In the genomic region with DNA sequence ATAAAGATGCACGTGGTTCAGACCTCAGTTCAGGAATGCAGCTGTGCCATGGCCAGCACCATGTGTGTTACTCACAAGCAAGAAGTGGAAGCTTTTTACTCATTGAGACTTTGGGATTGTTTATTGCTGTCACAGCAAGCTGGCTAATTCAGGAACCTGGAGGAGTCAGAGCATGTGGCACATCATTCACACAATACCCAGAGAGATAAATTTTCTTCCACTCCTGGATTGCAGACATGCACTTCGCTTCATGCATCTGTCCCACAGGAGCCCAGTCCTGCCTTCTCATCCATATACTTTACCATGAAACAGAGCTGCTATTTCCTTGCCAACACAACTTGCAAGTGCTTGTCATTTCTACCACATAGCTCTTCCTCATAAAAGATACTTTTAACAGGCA, we compare ENCODE assay signal across 11 mouse cellular contexts. TPM values are rescaled to one million over a fixed set of nuclear protein-coding genes. Genes with fewer than 3 reads are reported as not detected.
"Had no signal": no experiment of that assay in that cellular context is flagged by ENCODE, and none has a peak within 500 bp of the region (broad histone marks: within the 10 kb centered on the region; RNA-seq: fewer than 3 reads in every experiment).

No protein-coding gene starts in this region.

- DNase-seq: kidney, adult 2 months; kidney, postnatal 14 days; lung, adult 18-20 months; spleen, adult 18-20 months; thymus, adult 2 months; thymus, postnatal 25 days had no signal

RNA-seq across cellular contexts. Expression of a gene that starts 22.9 kb away (rescaled TPM):
- total RNA-seq: layer of hippocampus, adult 8-10 months; layer of hippocampus, postnatal 14 days; liver, adult 2 months; megakaryocyte-erythroid progenitor cell, adult 5-6 weeks; midbrain, postnatal 0 days had no signal
